Mouse (Mus musculus) ES-E14 (cell line): ENCODE results near the gene Lsm3. TPM values are rescaled to one million over a fixed set of nuclear protein-coding genes. Genes with fewer than 3 reads are reported as not detected.

Experiments
- DNase-seq: peaks from one replicate; pipeline ENCODE4 v3.0.0-alpha.2; 2013; ENCODE audit warnings: low read depth, low spot score
- H3K27ac ChIP-seq: 2 replicates; pipeline ENCODE4 v1.5.1; 2012; ENCODE audit warnings: low read depth, mild to moderate bottlenecking, low read length, moderate library complexity, mixed read lengths; ENCODE audit not compliant: poor library complexity, insufficient read depth, severe bottlenecking
- H3K36me3 ChIP-seq: 2 replicates; pipeline ENCODE4 v1.6.1; 2012; ENCODE audit warnings: mild to moderate bottlenecking, low read length, moderate library complexity, mixed read lengths; ENCODE audit not compliant: control insufficient read depth, poor library complexity, insufficient read depth, severe bottlenecking
- H3K4me1 ChIP-seq, 2 experiments: fragments of 150-350 bp in 1 of 2; sonication (generic) in 1 of 2; 2 replicates each; pipeline ENCODE4 v1.6.1; 2012; ENCODE audit warnings: low read length in 2 of 2, mild to moderate bottlenecking in 1 of 2, mixed read lengths in 1 of 2; ENCODE audit not compliant: control insufficient read depth in 2 of 2, insufficient read depth in 2 of 2, poor library complexity in 1 of 2
- H3K4me3 ChIP-seq, 2 experiments: fragments of 150-350 bp in 1 of 2; sonication (generic) in 1 of 2; 2 replicates each; pipeline ENCODE4 v1.5.1; 2012; ENCODE audit warnings: low read length in 2 of 2, low read depth in 1 of 2, mild to moderate bottlenecking in 1 of 2, mixed read lengths in 1 of 2; ENCODE audit not compliant: insufficient read depth in 1 of 2, poor library complexity in 1 of 2, severe bottlenecking in 1 of 2
- H3K9ac ChIP-seq: 2 replicates; pipeline ENCODE4 v1.6.1; 2012; ENCODE audit warnings: low read depth, mild to moderate bottlenecking, low read length, mixed read lengths; ENCODE audit not compliant: poor library complexity, insufficient read depth, severe bottlenecking
- H3K9me3 ChIP-seq: fragments of 150-350 bp; sonication (generic); 2 replicates; pipeline ENCODE4 v1.6.1; 2012; ENCODE audit warnings: low read depth, mild to moderate bottlenecking, low read length; ENCODE audit not compliant: control insufficient read depth, insufficient read depth
- CHD2 ChIP-seq: IDR thresholded peaks from 2 replicates; pipeline ENCODE4 v1.6.1; 2014; ENCODE audit warnings: mild to moderate bottlenecking, low read depth, low read length, inconsistent platforms
- HCFC1 ChIP-seq: IDR thresholded peaks from 2 replicates; pipeline ENCODE4 v1.6.1; 2012; ENCODE audit warnings: low read length, inconsistent platforms, borderline replicate concordance; ENCODE audit not compliant: insufficient read depth
- MAFK ChIP-seq: IDR thresholded peaks from 2 replicates; pipeline ENCODE4 v1.6.1; 2014; ENCODE audit warnings: mild to moderate bottlenecking, low read depth, low read length, inconsistent platforms; ENCODE audit not compliant: insufficient read depth
- ZC3H11A ChIP-seq: IDR thresholded peaks from 2 replicates; pipeline ENCODE4 v1.6.1; 2012; ENCODE audit warnings: low read depth, mild to moderate bottlenecking, inconsistent platforms, low read length, borderline replicate concordance
- ZNF384 ChIP-seq: IDR thresholded peaks from 2 replicates; pipeline ENCODE4 v1.6.1; 2012; ENCODE audit warnings: low read depth, low read length, inconsistent platforms
- in situ Hi-C, 2 experiments: fragments of 600-800 bp; cut with MboI; formaldehyde crosslinking; loops; one replicate each; pipeline ENCODE4 v1.15.1; 2025; ENCODE audit warnings: low sequenced_read_pairs in 2 of 2, inconsistent platforms in 1 of 2; ENCODE audit not compliant: unreplicated experiment in 2 of 2
- total RNA-seq: library from RNA; depleted of rRNA; stranded (reverse); fragments of 300-350 nt; gene quantifications from 2 replicates; pipeline ENCODE4 v1.2.3, GENCODE M21; 2012

The Lsm3 gene
- total RNA-seq, 1 experiment: 240 TPM

DNA sequence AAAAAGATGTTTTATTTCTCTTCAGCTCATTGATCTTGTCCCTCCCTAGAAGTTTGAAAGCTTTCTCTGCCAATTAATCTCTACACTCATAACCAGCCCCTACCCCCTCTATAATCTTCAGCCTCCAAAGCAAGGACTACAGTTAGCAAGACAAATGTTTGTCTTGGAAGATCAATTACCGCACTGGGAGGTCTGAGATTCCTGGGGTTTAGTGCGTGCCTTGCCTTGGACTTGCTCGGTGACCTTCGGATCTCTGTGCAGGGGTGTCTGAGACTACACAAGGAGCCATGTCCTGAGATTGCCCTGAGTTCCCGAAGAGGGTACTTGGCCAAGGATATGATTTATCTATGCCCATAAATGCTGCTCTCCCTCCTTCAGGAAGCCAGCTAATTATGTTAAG is 17.6 kb downstream of the Lsm3 start:
- TF ChIP-seq ZNF384: no peak
- TF ChIP-seq HCFC1: no peak
- TF ChIP-seq CHD2: no peak
- TF ChIP-seq MAFK: no peak
- TF ChIP-seq ZC3H11A: no peak
- Histone ChIP-seq H3K4me1 (0 out of 4 replicates have a peak, but pooled peaks cover 0 to 2% of the 10 kb centered on the region in 2 experiments), H3K27ac (no peak overlapping the region), H3K4me3 (no peak overlapping the region), H3K9ac (no peak overlapping the region), H3K36me3 (no peaks in the 10 kb centered on the region), H3K9me3 (no peaks in the 10 kb centered on the region)
- DNase-seq: no peak
- in situ Hi-C loops: no loop called here

DNA sequence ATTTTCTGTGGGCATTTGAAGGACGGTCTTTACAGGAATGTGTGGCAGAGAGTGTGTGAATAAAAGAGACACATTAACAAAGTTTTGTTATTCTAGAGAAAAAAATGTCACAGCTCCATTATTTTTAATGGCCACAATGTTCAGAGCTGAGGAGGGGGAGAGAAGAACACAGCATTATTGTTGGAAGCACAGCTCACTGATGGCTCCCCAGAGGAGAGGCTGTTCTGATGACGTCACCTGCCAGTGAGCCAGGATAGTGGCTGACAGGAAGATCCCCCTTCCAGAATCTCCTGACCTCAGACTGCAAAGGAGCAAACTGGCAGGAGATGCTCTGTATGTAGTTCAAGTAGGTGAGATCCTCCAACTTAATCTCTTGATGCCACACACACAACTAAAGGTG is 18.0 kb downstream of the Lsm3 start:
- 0 out of 4 replicates have a peak, but pooled peaks cover 0 to 2% of the 10 kb centered on the region in 2 experiments for H3K4me1 ChIP-seq
- no peaks in the 10 kb centered on the region for H3K9me3 ChIP-seq
- DNase-seq: no peak
- in situ Hi-C loops: no loop called here
- no peak overlapping the region for H3K4me3 ChIP-seq
- H3K9ac ChIP-seq: no peak overlapping the region
- no peaks in the 10 kb centered on the region for H3K36me3 ChIP-seq
- TF ChIP-seq HCFC1: no peak
- TF ChIP-seq CHD2: no peak
- TF ChIP-seq MAFK: no peak
- no peak for TF ChIP-seq ZNF384
- TF ChIP-seq ZC3H11A: no peak
- H3K27ac ChIP-seq: no peak overlapping the region

DNA sequence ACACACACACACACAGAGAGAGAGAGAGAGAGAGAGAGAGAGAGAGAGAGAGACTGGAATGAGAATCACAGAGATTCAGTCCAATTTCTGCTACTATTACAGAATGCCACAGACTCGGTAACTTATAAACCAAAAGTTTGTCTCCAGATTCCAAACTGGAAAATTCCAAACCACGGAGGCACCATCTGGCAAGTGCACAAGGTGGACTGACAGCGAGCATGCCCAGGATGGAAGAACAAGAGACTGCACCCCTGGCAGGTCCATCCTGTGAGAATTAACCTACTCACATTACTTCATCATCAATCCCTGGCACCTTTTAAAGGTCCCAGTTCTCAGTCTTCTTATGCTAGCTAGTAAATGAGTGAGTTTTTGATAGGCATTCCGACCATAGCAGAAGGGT is 18.5 kb downstream of the Lsm3 start:
- in situ Hi-C loops: no loop called here

DNA sequence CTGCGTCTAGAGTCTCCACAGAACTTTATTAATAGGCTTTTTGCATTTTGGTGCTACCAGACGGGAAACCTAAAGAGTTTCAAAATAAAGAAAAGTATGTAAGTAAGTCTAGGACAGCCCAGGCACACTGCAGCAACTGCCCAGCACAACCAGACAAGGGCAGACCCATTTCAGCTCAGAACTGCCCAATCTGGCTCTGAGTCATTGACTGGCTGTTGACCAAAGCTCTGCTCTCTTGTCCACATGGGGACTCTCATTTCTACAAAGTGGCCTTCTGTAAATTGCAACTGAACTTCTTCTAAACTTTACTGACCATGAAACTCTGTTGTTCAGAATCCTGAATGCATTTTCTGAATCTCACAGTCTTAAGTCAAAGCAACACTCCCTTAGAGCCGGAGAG is 19.5 kb downstream of the Lsm3 start:
- in situ Hi-C loops: no loop called here
- H3K9me3 ChIP-seq: no peaks in the 10 kb centered on the region
- TF ChIP-seq ZNF384: no peak
- TF ChIP-seq CHD2: no peak
- TF ChIP-seq HCFC1: no peak
- TF ChIP-seq ZC3H11A: no peak
- TF ChIP-seq MAFK: no peak
- H3K36me3 ChIP-seq: no peaks in the 10 kb centered on the region
- H3K4me1 ChIP-seq: 0 out of 4 replicates have a peak, but pooled peaks cover 0 to 2% of the 10 kb centered on the region in 2 experiments
- no peak overlapping the region for H3K27ac ChIP-seq
- no peak for DNase-seq
- no peak overlapping the region for H3K9ac ChIP-seq
- H3K4me3 ChIP-seq: no peak overlapping the region

More for the DNA sequence above, 18.5 kb downstream of the Lsm3 start:
- DNase-seq: no peak
- H3K9ac ChIP-seq: no peak overlapping the region
- H3K36me3 ChIP-seq: no peaks in the 10 kb centered on the region
- no peak for TF ChIP-seq MAFK
- TF ChIP-seq ZC3H11A: no peak
- no peak for TF ChIP-seq HCFC1
- TF ChIP-seq ZNF384: no peak
- no peak for TF ChIP-seq CHD2
- H3K4me3 ChIP-seq: no peak overlapping the region
- H3K9me3 ChIP-seq: no peaks in the 10 kb centered on the region
- 0 out of 4 replicates have a peak, but pooled peaks cover 0 to 2% of the 10 kb centered on the region in 2 experiments for H3K4me1 ChIP-seq
- H3K27ac ChIP-seq: no peak overlapping the region
